Mouse (Mus musculus): ENCODE results near the gene Ubqln4.

- TF ChIP-seq CHD2 (IDR thresholded peaks at IDR 0.05; ENCODE audit: low read depth, low read length) (no peak), MAFK (IDR thresholded peaks at IDR 0.05; ENCODE audit: insufficient read depth, low read depth, low read length) (no peak)
Observed at GRCm38 (mm10) chr3:88578498-88579424, 25.2 kb downstream of the Ubqln4 start.
